Mouse (Mus musculus) kidney, embryonic 14.5 days (tissue): ENCODE results near the gene Bhmt. TPM values are rescaled to one million over a fixed set of nuclear protein-coding genes. Genes with fewer than 3 reads are reported as not detected.

Source experiments
- ATAC-seq: fragments of 200-750 bp; cut with Nextera tagmentation; 2 replicates; pipeline ENCODE4 v1.8.0; 2017; ENCODE audit warnings: moderate number of reproducible peaks, mild to moderate bottlenecking, moderate TSS enrichment, moderate library complexity; ENCODE audit not compliant: low FRiP score, low TSS enrichment
- H3K27ac ChIP-seq: fragments of 300-500 bp; sonication (generic); 2 replicates; pipeline ENCODE4 v1.5.1; 2014; ENCODE audit warnings: low read depth, mild to moderate bottlenecking, low read length, moderate library complexity, mixed read lengths
- H3K27me3 ChIP-seq: fragments of 300-500 bp; sonication (generic); 2 replicates; pipeline ENCODE4 v1.6.1; 2014; ENCODE audit warnings: mild to moderate bottlenecking, low read length; ENCODE audit not compliant: control insufficient read depth, insufficient read depth
- H3K36me3 ChIP-seq: fragments of 300-500 bp; sonication (generic); 2 replicates; pipeline ENCODE4 v1.6.1; 2014; ENCODE audit warnings: low read length, mixed read lengths; ENCODE audit not compliant: control insufficient read depth, insufficient read depth
- H3K4me1 ChIP-seq: fragments of 300-500 bp; sonication (generic); 2 replicates; pipeline ENCODE4 v1.6.1; 2014; ENCODE audit warnings: low read length, mixed read lengths; ENCODE audit not compliant: control insufficient read depth, insufficient read depth
- H3K4me2 ChIP-seq: fragments of 300-500 bp; sonication (generic); replicated peaks from 2 replicates; pipeline ENCODE4 v1.6.1; 2014; ENCODE audit warnings: low read depth, mild to moderate bottlenecking, low read length
- H3K4me3 ChIP-seq: fragments of 300-500 bp; sonication (generic); 2 replicates; pipeline ENCODE4 v1.5.1; 2014; ENCODE audit warnings: mild to moderate bottlenecking, low read length
- H3K9ac ChIP-seq: fragments of 300-500 bp; sonication (generic); 2 replicates; pipeline ENCODE4 v1.6.1; 2014; ENCODE audit warnings: low read depth, mild to moderate bottlenecking, low read length, moderate library complexity
- H3K9me3 ChIP-seq: fragments of 300-500 bp; sonication (generic); 2 replicates; pipeline ENCODE4 v1.6.1; 2016; ENCODE audit warnings: low read length; ENCODE audit not compliant: control insufficient read depth
- WGBS: fragments of 180-500 bp; shearing (Covaris S2); extraction: QIAGEN DNeasy Blood & Tissue Kit; methylation state at CpG from one replicate; pipeline ENCODE4 v1.1.7; 2014; 5-methylcytosine and 5-hydroxymethylcytosine counted together
- polyA plus RNA-seq: library from polyadenylated mRNA; unstranded; fragments of >200 nt; fragmentation: Nextera tagmentation; extraction: Ambion mirVana; gene quantifications from 2 replicates; pipeline ENCODE4 v1.2.1, GENCODE M21; 2014

Bhmt gene
- polyA plus RNA-seq, 1 experiment from 2014 or later, result 0.11 TPM

GRCm38 (mm10) chr13:93667586-93667985 is 29.8 kb upstream of the Bhmt start:
- Histone ChIP-seq H3K36me3 (no peaks in the 10 kb centered on the region), H3K4me2 (no peak overlapping the region), H3K4me3 (no peak overlapping the region), H3K9me3 (no peaks in the 10 kb centered on the region), H3K4me1 (no peaks in the 10 kb centered on the region), H3K9ac (no peak overlapping the region), H3K27me3 (no peaks in the 10 kb centered on the region), H3K27ac (no peak overlapping the region)
- WGBS, result 87% methylated on average over 4 of the region's 4 CpGs
- ATAC-seq, result no peak

DNA sequence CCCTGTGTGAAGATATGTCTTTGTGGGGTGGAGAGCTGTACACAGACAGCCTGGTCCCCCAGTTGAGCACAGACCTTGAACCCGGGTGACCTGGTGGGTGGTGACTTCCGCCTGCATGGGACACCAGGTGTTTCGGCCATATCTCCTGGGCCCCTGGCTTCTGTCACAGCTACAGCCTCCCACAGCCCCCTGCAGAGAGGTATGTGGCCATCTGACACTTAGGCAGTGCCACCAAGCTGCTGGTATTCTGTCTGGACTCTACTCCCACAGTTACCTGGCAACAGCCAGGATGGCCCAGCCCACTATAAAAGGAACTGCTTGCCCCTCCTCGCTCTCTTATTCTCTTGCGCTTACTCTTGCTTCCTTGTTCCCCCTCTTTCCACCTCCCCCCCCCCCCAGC is 20.2 kb upstream of the Bhmt start:
- Histone ChIP-seq H3K36me3 (no peaks in the 10 kb centered on the region), H3K4me1 (no peaks in the 10 kb centered on the region), H3K9ac (no peak overlapping the region), H3K27me3 (no peaks in the 10 kb centered on the region), H3K4me2 (no peak overlapping the region), H3K4me3 (no peak overlapping the region), H3K27ac (no peak overlapping the region), H3K9me3 (no peaks in the 10 kb centered on the region)
- no peak for ATAC-seq
- WGBS, result 75% methylated on average over 5 of the region's 5 CpGs

- Histone ChIP-seq H3K27ac (no peak overlapping the region), H3K9ac (no peak overlapping the region), H3K4me3 (no peak overlapping the region), H3K27me3 (no peaks in the 10 kb centered on the region), H3K4me2 (no peak overlapping the region), H3K4me1 (no peaks in the 10 kb centered on the region), H3K36me3 (no peaks in the 10 kb centered on the region), H3K9me3 (no peaks in the 10 kb centered on the region)
- ATAC-seq, result no peak
- WGBS, result 85% methylated on average over 6 of the region's 6 CpGs
These were observed 15.6 kb upstream of the Bhmt start for GRCm38 (mm10) chr13:93653382-93653781.

GRCm38 (mm10) chr13:93648387-93649130 is 10.8 kb upstream of the Bhmt start:
- no peak overlapping the region for H3K9ac ChIP-seq
- 78% methylated on average over 7 of the region's 7 CpGs for WGBS
- no peak overlapping the region for H3K4me2 ChIP-seq
- no peaks in the 10 kb centered on the region for H3K4me1 ChIP-seq
- no peaks in the 10 kb centered on the region for H3K9me3 ChIP-seq
- no peaks in the 10 kb centered on the region for H3K27me3 ChIP-seq
- no peak overlapping the region for H3K27ac ChIP-seq
- H3K4me3 ChIP-seq, result no peak overlapping the region
- H3K36me3 ChIP-seq, result no peaks in the 10 kb centered on the region
- ATAC-seq, result no peak

- 65% methylated on average over 4 of the region's 4 CpGs for WGBS
- H3K4me1 ChIP-seq, result no peaks in the 10 kb centered on the region
These were observed 1.9 kb upstream of the Bhmt start for GRCm38 (mm10) chr13:93639636-93640035.

DNA sequence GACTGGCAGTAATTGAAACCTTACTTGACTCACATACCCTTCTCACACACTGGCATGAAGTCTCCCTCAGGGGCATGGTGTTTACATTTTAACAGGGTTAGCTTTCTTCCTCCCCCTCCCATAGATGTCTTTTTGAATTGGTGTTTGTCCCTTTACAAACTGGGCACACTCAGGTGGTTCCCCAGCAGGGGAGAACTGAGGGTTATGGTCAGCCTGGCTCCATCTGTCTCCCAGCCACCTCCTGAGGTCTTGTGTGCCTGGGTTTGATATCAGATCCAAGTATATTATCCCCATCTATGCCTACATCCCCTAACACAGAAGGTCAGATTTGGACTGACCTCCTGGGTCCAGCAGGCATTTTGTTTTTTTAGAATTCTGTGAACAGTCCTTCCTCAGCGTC is 1.2 kb downstream of the Bhmt start:
- no peaks in the 10 kb centered on the region for H3K27me3 ChIP-seq
- H3K4me3 ChIP-seq, result no peak overlapping the region
- no peaks in the 10 kb centered on the region for H3K9me3 ChIP-seq
- WGBS, result 71% methylated on average over 1 of the region's 1 CpGs
- H3K27ac ChIP-seq, result no peak overlapping the region
- no peaks in the 10 kb centered on the region for H3K4me1 ChIP-seq
- ATAC-seq, result no peak
- no peak overlapping the region for H3K9ac ChIP-seq
- no peaks in the 10 kb centered on the region for H3K36me3 ChIP-seq
- H3K4me2 ChIP-seq, result no peak overlapping the region

More at GRCm38 (mm10) chr13:93639636-93640035, 1.9 kb upstream of the Bhmt start:
- Histone ChIP-seq H3K9ac (no peak overlapping the region), H3K27me3 (no peaks in the 10 kb centered on the region), H3K27ac (no peak overlapping the region), H3K9me3 (no peaks in the 10 kb centered on the region), H3K36me3 (no peaks in the 10 kb centered on the region), H3K4me2 (no peak overlapping the region), H3K4me3 (no peak overlapping the region)
- no peak for ATAC-seq

DNA sequence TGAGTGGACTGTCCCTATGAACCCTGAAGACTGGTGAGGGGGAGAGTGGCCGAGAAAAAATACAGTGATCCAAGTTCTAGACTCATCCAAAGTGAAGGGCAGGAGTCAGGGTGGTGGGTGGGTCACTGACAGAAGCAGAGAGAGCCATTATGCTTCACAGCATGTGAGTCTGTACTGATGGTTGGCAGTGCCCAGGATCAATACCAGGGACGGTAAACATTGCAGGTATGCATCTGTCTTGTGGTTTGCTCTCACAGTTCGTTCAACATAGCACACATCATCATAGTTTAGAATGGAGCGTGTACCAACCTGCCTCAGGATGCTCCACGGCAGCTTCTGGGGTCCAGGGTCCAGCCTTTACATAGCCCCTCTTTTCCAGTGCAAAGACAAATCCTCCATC is 4.8 kb downstream of the Bhmt start:
- Histone ChIP-seq H3K36me3 (no peaks in the 10 kb centered on the region), H3K9me3 (no peaks in the 10 kb centered on the region), H3K9ac (no peak overlapping the region), H3K4me2 (no peak overlapping the region), H3K27me3 (no peaks in the 10 kb centered on the region), H3K4me1 (0 out of 2 replicates have a peak, but pooled peaks cover 3% of the 10 kb centered on the region), H3K4me3 (no peak overlapping the region), H3K27ac (no peak overlapping the region)
- ATAC-seq, result no peak
- WGBS, result 80% methylated on average over 5 of the region's 5 CpGs

GRCm38 (mm10) chr13:93630941-93631705 is 6.6 kb downstream of the Bhmt start:
- Histone ChIP-seq H3K9me3 (no peaks in the 10 kb centered on the region), H3K27ac (no peak overlapping the region), H3K4me3 (no peak overlapping the region), H3K4me1 (0 out of 2 replicates have a peak, but pooled peaks cover 3% of the 10 kb centered on the region), H3K4me2 (no peak overlapping the region), H3K9ac (no peak overlapping the region), H3K36me3 (no peaks in the 10 kb centered on the region), H3K27me3 (no peaks in the 10 kb centered on the region)
- no peak for ATAC-seq
- WGBS, result 76% methylated on average over 10 of the region's 10 CpGs

- WGBS, result 10% methylated on average over 6 of the region's 6 CpGs
These were observed 8.9 kb downstream of the Bhmt start for GRCm38 (mm10) chr13:93628861-93629260.

More at GRCm38 (mm10) chr13:93628861-93629260, 8.9 kb downstream of the Bhmt start:
- Histone ChIP-seq H3K4me1 (0 out of 2 replicates have a peak, but pooled peaks cover 3% of the 10 kb centered on the region), H3K27me3 (no peaks in the 10 kb centered on the region), H3K9ac (no peak overlapping the region), H3K4me3 (no peak overlapping the region), H3K9me3 (no peaks in the 10 kb centered on the region), H3K27ac (no peak overlapping the region; the same call in 1 of the 2 replicates), H3K4me2 (no peak overlapping the region), H3K36me3 (no peaks in the 10 kb centered on the region)
- no peak for ATAC-seq
